Mouse (Mus musculus): ENCODE measurements around the gene Ptpro. TPM values are rescaled to one million over a fixed set of nuclear protein-coding genes. Genes with fewer than 3 reads are reported as not detected.

Ptpro gene
- polyA plus RNA-seq, 1 experiment from 2014 or later, result 0.45 TPM

DNA sequence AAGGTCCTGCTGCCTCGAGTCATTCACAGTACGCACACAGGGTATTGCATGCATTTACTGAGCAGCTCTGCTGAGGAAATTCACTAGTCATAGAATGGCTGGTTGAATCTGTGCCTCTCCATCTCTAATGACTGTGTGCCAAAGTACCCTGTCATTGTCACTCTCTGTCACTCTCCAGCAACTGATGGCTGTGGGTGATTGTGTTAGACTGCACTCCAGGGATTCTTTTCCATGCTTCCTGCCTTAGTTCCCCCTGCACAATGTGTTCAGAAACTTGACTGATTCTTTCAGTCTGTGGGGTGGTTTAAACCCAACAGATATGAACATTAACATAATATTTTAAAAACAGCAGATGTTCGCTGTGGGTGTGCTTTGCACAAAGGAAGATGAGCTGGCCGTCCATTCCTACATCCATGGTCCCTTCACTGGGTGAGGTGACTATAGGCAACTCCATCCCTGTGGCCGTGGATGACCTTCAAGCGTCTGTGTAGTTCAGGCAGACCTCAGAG, 29.5 kb downstream of the Ptpro start:
- DNase-seq (ENCODE audit: low spot score), result no peak
- H3K4me1 ChIP-seq (ENCODE audit: control insufficient read depth, insufficient read depth, low read length), result no peaks in the 10 kb centered on the region
- no peaks in the 10 kb centered on the region for H3K27me3 ChIP-seq (ENCODE audit: control insufficient read depth, insufficient read depth, low read length)
- no peaks in the 10 kb centered on the region for H3K9me3 ChIP-seq (ENCODE audit: control insufficient read depth, low read length)
- no peak overlapping the region for H3K4me2 ChIP-seq (ENCODE audit: low read depth, severe bottlenecking)
- WGBS, result 80% methylated on average over 6 of the region's 6 CpGs
- H3K4me3 ChIP-seq (ENCODE audit: low read depth, low read length), result no peak overlapping the region
- no peak overlapping the region for H3K27ac ChIP-seq (replicated peaks; ENCODE audit: low read depth, low read length)
- H3K9ac ChIP-seq (ENCODE audit: low read length), result no peak overlapping the region
- ATAC-seq (ENCODE audit: insufficient number of reproducible peaks, low FRiP score, low TSS enrichment, low read depth), result no peak
- H3K36me3 ChIP-seq (ENCODE audit: control insufficient read depth, insufficient read depth, low read length), result no peaks in the 10 kb centered on the region

GRCm38 (mm10) chr6:137282050-137282449, 29.9 kb downstream of the Ptpro start:
- Histone ChIP-seq H3K9me3 (ENCODE audit: control insufficient read depth, low read length) (no peaks in the 10 kb centered on the region), H3K27me3 (ENCODE audit: control insufficient read depth, insufficient read depth, low read length) (no peaks in the 10 kb centered on the region), H3K27ac (replicated peaks; ENCODE audit: low read depth, low read length) (no peak overlapping the region), H3K4me1 (ENCODE audit: control insufficient read depth, insufficient read depth, low read length) (no peaks in the 10 kb centered on the region), H3K4me3 (ENCODE audit: low read depth, low read length) (no peak overlapping the region), H3K36me3 (ENCODE audit: control insufficient read depth, insufficient read depth, low read length) (no peaks in the 10 kb centered on the region), H3K4me2 (ENCODE audit: low read depth, severe bottlenecking) (no peak overlapping the region), H3K9ac (ENCODE audit: low read length) (no peak overlapping the region)
- DNase-seq (ENCODE audit: low spot score) (no peak), ATAC-seq (ENCODE audit: insufficient number of reproducible peaks, low FRiP score, low TSS enrichment, low read depth) (no peak)
- 76% methylated on average over 7 of the region's 7 CpGs for WGBS

DNA sequence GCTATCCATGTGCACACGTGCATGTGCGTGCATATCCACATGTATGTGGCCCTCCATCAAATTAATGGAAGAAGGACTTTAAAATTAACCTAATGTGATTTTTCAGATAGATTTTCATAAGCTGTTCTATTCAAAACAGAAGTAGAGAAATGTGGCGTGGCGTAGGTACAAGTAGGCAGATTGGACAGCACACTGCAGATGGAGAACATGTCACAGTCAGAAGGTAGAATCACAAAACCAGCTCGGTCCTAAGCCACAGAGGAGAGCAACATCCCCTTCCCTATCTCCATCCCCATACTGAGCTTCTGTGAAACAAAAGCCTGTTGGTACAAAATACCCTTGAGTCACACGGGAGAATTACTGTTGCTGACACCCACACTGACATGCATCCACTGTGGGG, 34.3 kb downstream of the Ptpro start:
- Histone ChIP-seq H3K36me3 (ENCODE audit: control insufficient read depth, insufficient read depth, low read length) (no peaks in the 10 kb centered on the region), H3K4me1 (ENCODE audit: control insufficient read depth, insufficient read depth, low read length) (no peaks in the 10 kb centered on the region), H3K4me3 (ENCODE audit: low read depth, low read length) (no peak overlapping the region), H3K9ac (ENCODE audit: low read length) (no peak overlapping the region), H3K27me3 (ENCODE audit: control insufficient read depth, insufficient read depth, low read length) (no peaks in the 10 kb centered on the region), H3K27ac (replicated peaks; ENCODE audit: low read depth, low read length) (no peak overlapping the region), H3K9me3 (ENCODE audit: control insufficient read depth, low read length) (no peaks in the 10 kb centered on the region), H3K4me2 (ENCODE audit: low read depth, severe bottlenecking) (no peak overlapping the region)
- ATAC-seq (ENCODE audit: insufficient number of reproducible peaks, low FRiP score, low TSS enrichment, low read depth), result no peak
- DNase-seq (ENCODE audit: low spot score), result no peak
- 88% methylated on average over 6 of the region's 6 CpGs for WGBS

DNA sequence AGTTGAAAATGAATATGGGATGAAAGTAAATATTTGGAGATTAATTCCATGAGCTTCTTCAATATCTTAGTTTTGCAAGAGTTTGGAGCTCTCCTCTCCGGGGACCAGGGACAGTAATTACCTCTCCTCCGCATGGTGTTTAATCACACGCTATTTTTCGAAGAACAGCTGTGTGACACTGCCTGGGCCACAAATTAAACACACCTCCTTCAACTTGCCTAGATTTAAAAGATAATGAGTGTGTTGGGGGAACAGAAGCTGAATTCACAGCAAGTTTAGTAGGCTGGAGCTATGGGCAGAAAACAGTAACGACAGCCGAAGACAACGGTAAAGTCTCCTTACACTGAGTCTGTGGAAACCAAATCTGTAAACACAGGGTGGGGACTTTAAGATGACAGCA, 35.7 kb downstream of the Ptpro start:
- WGBS, result 86% methylated on average over 7 of the region's 7 CpGs

DNA sequence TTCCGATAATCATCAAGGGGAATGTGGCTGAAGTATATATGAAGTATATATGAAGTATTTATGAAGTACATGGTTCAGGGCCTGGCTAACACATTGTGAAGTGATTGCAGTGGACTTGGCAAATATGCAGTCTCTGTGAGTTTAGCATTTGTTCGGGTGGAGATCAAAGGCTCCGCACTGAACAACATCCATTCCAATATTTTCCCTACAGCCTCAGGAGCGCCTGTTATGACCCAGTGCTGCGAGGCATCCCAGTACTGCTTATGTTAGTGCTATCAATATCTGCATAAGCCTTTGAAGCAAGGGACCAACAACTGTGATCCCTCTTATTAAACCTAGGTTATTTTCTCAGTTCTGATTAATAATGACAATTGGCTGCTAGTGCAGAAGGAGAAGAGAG, 36.1 kb downstream of the Ptpro start:
- ATAC-seq (ENCODE audit: insufficient number of reproducible peaks, low FRiP score, low TSS enrichment, low read depth), result no peak
- no peak overlapping the region for H3K4me3 ChIP-seq (ENCODE audit: low read depth, low read length)
- WGBS, result 86% methylated on average over 5 of the region's 5 CpGs
- H3K9me3 ChIP-seq (ENCODE audit: control insufficient read depth, low read length), result no peaks in the 10 kb centered on the region
- no peak overlapping the region for H3K27ac ChIP-seq (replicated peaks; ENCODE audit: low read depth, low read length)
- H3K9ac ChIP-seq (ENCODE audit: low read length), result no peak overlapping the region
- DNase-seq (ENCODE audit: low spot score), result no peak
- H3K4me2 ChIP-seq (ENCODE audit: low read depth, severe bottlenecking), result no peak overlapping the region
- H3K27me3 ChIP-seq (ENCODE audit: control insufficient read depth, insufficient read depth, low read length), result no peaks in the 10 kb centered on the region
- H3K36me3 ChIP-seq (ENCODE audit: control insufficient read depth, insufficient read depth, low read length), result no peaks in the 10 kb centered on the region
- H3K4me1 ChIP-seq (ENCODE audit: control insufficient read depth, insufficient read depth, low read length), result no peaks in the 10 kb centered on the region

More for the DNA sequence above, 35.7 kb downstream of the Ptpro start:
- no peaks in the 10 kb centered on the region for H3K27me3 ChIP-seq (ENCODE audit: control insufficient read depth, insufficient read depth, low read length)
- H3K36me3 ChIP-seq (ENCODE audit: control insufficient read depth, insufficient read depth, low read length), result no peaks in the 10 kb centered on the region
- no peaks in the 10 kb centered on the region for H3K4me1 ChIP-seq (ENCODE audit: control insufficient read depth, insufficient read depth, low read length)
- no peak overlapping the region for H3K4me2 ChIP-seq (ENCODE audit: low read depth, severe bottlenecking)
- H3K9ac ChIP-seq (ENCODE audit: low read length), result no peak overlapping the region
- H3K4me3 ChIP-seq (ENCODE audit: low read depth, low read length), result no peak overlapping the region
- DNase-seq (ENCODE audit: low spot score), result no peak
- ATAC-seq (ENCODE audit: insufficient number of reproducible peaks, low FRiP score, low TSS enrichment, low read depth), result no peak
- no peak overlapping the region for H3K27ac ChIP-seq (replicated peaks; ENCODE audit: low read depth, low read length)
- H3K9me3 ChIP-seq (ENCODE audit: control insufficient read depth, low read length), result no peaks in the 10 kb centered on the region

GRCm38 (mm10) chr6:137292421-137292820, 40.3 kb downstream of the Ptpro start:
- ATAC-seq (ENCODE audit: insufficient number of reproducible peaks, low FRiP score, low TSS enrichment, low read depth), result no peak
- WGBS, result 85% methylated on average over 2 of the region's 2 CpGs
- no peak for DNase-seq (ENCODE audit: low spot score)

DNA sequence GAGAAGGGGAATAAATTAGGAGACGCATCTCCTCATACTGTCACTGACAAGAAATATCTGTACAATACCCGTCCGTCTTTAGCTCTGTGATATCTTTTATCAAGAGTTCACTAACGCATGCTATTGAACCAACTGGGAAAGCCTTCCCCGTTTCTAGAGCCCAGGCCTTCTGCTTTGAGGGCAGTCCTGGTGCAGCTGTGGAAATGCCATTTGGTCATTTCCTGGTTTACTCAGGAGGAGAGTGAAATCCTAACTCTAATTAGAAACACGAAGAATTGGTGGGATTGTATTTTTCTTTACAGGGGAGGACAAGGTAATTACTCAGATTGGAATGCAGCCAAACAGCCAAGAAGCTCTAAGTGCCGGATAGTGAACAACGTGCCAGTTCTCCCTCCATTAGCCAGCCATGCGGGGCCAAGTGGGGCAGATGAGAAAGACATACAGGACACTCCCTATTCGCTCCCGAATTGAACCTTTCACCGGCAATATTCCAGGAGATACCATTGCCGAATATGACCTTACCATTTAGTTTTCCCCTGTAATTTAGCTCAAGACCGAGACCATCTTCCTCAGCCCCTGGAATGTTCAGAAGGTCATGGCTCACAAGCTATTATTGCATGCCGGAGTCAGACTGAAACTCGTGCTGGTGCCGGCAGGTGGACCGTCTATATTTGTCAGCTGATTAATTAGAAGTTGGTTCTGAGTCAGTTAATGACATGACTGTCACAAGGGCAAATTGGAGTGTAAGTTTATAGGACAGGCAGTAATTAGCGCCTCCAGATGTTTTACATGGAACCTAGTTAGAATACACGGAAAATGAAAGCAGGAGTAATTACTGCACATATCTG, 43.1 kb downstream of the Ptpro start:
- Histone ChIP-seq H3K9ac (ENCODE audit: low read length) (no peak overlapping the region), H3K36me3 (ENCODE audit: control insufficient read depth, insufficient read depth, low read length) (no peaks in the 10 kb centered on the region), H3K4me1 (ENCODE audit: control insufficient read depth, insufficient read depth, low read length) (no peaks in the 10 kb centered on the region), H3K27ac (replicated peaks; ENCODE audit: low read depth, low read length) (no peak overlapping the region), H3K9me3 (ENCODE audit: control insufficient read depth, low read length) (no peaks in the 10 kb centered on the region), H3K27me3 (ENCODE audit: control insufficient read depth, insufficient read depth, low read length) (no peaks in the 10 kb centered on the region), H3K4me3 (ENCODE audit: low read depth, low read length) (no peak overlapping the region), H3K4me2 (ENCODE audit: low read depth, severe bottlenecking) (no peak overlapping the region)
- 63% methylated on average over 20 of the region's 20 CpGs for WGBS
- ATAC-seq (ENCODE audit: insufficient number of reproducible peaks, low FRiP score, low TSS enrichment, low read depth) (no peak), DNase-seq (ENCODE audit: low spot score) (no peak)

More at GRCm38 (mm10) chr6:137292421-137292820, 40.3 kb downstream of the Ptpro start:
- H3K9me3 ChIP-seq (ENCODE audit: control insufficient read depth, low read length), result no peaks in the 10 kb centered on the region
- no peak overlapping the region for H3K4me3 ChIP-seq (ENCODE audit: low read depth, low read length)
- H3K27ac ChIP-seq (replicated peaks; ENCODE audit: low read depth, low read length), result no peak overlapping the region
- no peaks in the 10 kb centered on the region for H3K27me3 ChIP-seq (ENCODE audit: control insufficient read depth, insufficient read depth, low read length)
- no peaks in the 10 kb centered on the region for H3K4me1 ChIP-seq (ENCODE audit: control insufficient read depth, insufficient read depth, low read length)
- no peaks in the 10 kb centered on the region for H3K36me3 ChIP-seq (ENCODE audit: control insufficient read depth, insufficient read depth, low read length)
- H3K9ac ChIP-seq (ENCODE audit: low read length), result no peak overlapping the region
- H3K4me2 ChIP-seq (ENCODE audit: low read depth, severe bottlenecking), result no peak overlapping the region

GRCm38 (mm10) chr6:137302561-137302960, 50.4 kb downstream of the Ptpro start:
- no peak overlapping the region for H3K4me3 ChIP-seq (ENCODE audit: low read depth, low read length)
- 86% methylated on average over 4 of the region's 4 CpGs for WGBS
- ATAC-seq (ENCODE audit: insufficient number of reproducible peaks, low FRiP score, low TSS enrichment, low read depth) (no peak), DNase-seq (ENCODE audit: low spot score) (no peak)
- H3K9me3 ChIP-seq (ENCODE audit: control insufficient read depth, low read length), result no peaks in the 10 kb centered on the region
- no peaks in the 10 kb centered on the region for H3K27me3 ChIP-seq (ENCODE audit: control insufficient read depth, insufficient read depth, low read length)
- no peaks in the 10 kb centered on the region for H3K4me1 ChIP-seq (ENCODE audit: control insufficient read depth, insufficient read depth, low read length)
- H3K9ac ChIP-seq (ENCODE audit: low read length), result no peak overlapping the region
- no peak overlapping the region for H3K27ac ChIP-seq (replicated peaks; ENCODE audit: low read depth, low read length)
- no peak overlapping the region for H3K4me2 ChIP-seq (ENCODE audit: low read depth, severe bottlenecking)
- H3K36me3 ChIP-seq (ENCODE audit: control insufficient read depth, insufficient read depth, low read length), result no peaks in the 10 kb centered on the region

Data from limb, embryonic 11.5 days (tissue).